Mouse (Mus musculus): Measurements from ENCODE around the gene Ppt1. TPM values are rescaled to one million over a fixed set of nuclear protein-coding genes. Genes with fewer than 3 reads are reported as not detected.

Gene Ppt1
- polyA plus RNA-seq (2012; rRNA removed) = 3.3 and 5.5 TPM in 2 replicates

GRCm38 (mm10) chr4:122835530-122836402 is at the start of gene Ppt1:
Ppt1 (plus strand) TSS chr4:122836242.

GRCm38 (mm10) chr4:122885768-122886578 is 49.9 kb downstream of the Ppt1 start, which contains the start of gene Cap1:
Cap1 (minus strand) TSS chr4:122886056.

Other genes with a start within 250 kb of the Ppt1 start
- not detected in 2 replicates for gene 9530002B09Rik, start 147.0 kb upstream of the Ppt1 start, polyA plus RNA-seq (2012; rRNA removed)
- gene Cap1, start 49.8 kb downstream of the Ppt1 start, polyA plus RNA-seq (2012; rRNA removed) = 33.3 and 42.0 TPM in 2 replicates
- gene Mfsd2a, start 124.9 kb downstream of the Ppt1 start, polyA plus RNA-seq (2012; rRNA removed) = 7.0 and 7.8 TPM in 2 replicates
- gene Mycl, start 159.4 kb downstream of the Ppt1 start, polyA plus RNA-seq (2012; rRNA removed) = 1.9 and 2.0 TPM in 2 replicates
- gene Trit1, start 180.4 kb downstream of the Ppt1 start, polyA plus RNA-seq (2012; rRNA removed) = 1.1 and 1.5 TPM in 2 replicates

All from stomach, adult 2 months (tissue).